Mouse (Mus musculus) heart, postnatal 0 days (tissue): ENCODE data around the gene Cacng4.

Experiments
- CTCF ChIP-seq: IDR thresholded peaks from 2 replicates; pipeline ENCODE4 v1.5.1; 2016; ENCODE audit warnings: antibody characterized with exemption, control low read depth, low read depth
- EP300 ChIP-seq: IDR thresholded peaks from 2 replicates; pipeline ENCODE4 v1.6.1; 2016; ENCODE audit warnings: antibody characterized with exemption, low read depth

DNA sequence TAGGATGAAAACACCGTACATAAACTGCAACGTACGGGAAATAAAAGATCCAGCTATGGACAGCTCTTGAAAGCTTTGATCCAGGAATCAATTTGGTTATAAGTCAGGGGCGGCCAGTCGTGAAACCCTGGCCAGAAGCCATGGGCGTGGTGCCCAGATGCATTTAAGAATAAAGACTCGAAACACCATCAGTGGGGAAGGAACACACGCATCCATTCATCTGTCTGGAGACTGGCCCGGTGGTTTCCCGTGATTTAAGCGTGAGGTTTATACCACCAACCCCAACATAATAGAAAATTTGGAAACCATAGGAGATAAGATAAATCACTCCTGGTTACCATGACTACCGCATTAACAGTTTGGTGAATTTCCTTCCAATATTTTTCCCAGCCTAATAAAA is 16.9 kb downstream of the Cacng4 start:
- no peak for TF ChIP-seq EP300
- TF ChIP-seq CTCF, result no peak
